Mouse (Mus musculus) limb, embryonic 10.5 days (tissue): ENCODE measurements at regions not wholly inside any gene's neighbourhood (a gene's known extent, or its start where the extent isn't known, plus 50 kb on each side); places are given as distances from the start of the nearest gene placed in this dataset.

ENCODE experiments used
- DNase-seq: peaks from one replicate; pipeline ENCODE4 v3.0.0-alpha.2; 2017; ENCODE audit warnings: low spot score
- H3K27ac ChIP-seq: fragments of 300-500 bp; sonication (generic); 2 replicates; pipeline ENCODE4 v1.5.1; 2016; ENCODE audit warnings: mild to moderate bottlenecking
- H3K27me3 ChIP-seq: fragments of 300-500 bp; sonication (generic); 2 replicates; pipeline ENCODE4 v1.6.1; 2016; ENCODE audit warnings: low read depth, mild to moderate bottlenecking; ENCODE audit not compliant: poor library complexity, severe bottlenecking
- H3K36me3 ChIP-seq: fragments of 300-500 bp; sonication (generic); 2 replicates; pipeline ENCODE4 v1.6.1; 2016; ENCODE audit warnings: mild to moderate bottlenecking, moderate library complexity
- H3K4me1 ChIP-seq: fragments of 300-500 bp; sonication (generic); 2 replicates; pipeline ENCODE4 v1.6.1; 2016
- H3K4me3 ChIP-seq: fragments of 300-500 bp; sonication (generic); 2 replicates; pipeline ENCODE4 v1.5.1; 2016; ENCODE audit warnings: mild to moderate bottlenecking, moderate library complexity
- H3K9me3 ChIP-seq: fragments of 300-500 bp; sonication (generic); replicated peaks from 2 replicates; pipeline ENCODE4 v1.6.1; 2016; ENCODE audit warnings: mild to moderate bottlenecking
- WGBS: fragments of 180-500 bp; shearing (Covaris S2); methylation state at CpG from one replicate; pipeline ENCODE4 v1.1.7; 2016; 5-methylcytosine and 5-hydroxymethylcytosine counted together

DNA sequence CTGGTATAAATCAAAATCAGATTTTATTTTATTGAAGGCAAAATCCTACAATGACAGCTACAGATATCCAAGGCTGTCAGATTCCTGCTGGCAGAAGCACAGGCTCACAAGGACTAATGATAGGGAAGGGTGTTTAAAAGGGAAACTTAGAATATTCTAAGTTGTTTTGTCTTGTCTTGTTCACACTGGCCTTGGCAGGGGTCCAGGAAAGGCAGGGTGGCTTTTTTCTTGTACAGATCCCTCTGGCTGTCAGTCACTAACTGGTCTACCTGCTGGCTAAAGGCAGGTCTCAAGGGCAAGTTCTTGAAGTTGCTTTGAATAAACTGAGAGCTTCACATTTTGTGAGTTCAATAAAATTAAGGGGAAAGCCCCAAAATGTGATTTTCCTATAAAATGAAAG is 465.3 kb downstream of the Lrig3 start:
- no peaks in the 10 kb centered on the region for H3K36me3 ChIP-seq
- H3K9me3 ChIP-seq = no peaks in the 10 kb centered on the region
- no peak overlapping the region for H3K4me3 ChIP-seq
- no peaks in the 10 kb centered on the region for H3K4me1 ChIP-seq
- no peak for DNase-seq
- H3K27ac ChIP-seq = no peak overlapping the region
- H3K27me3 ChIP-seq = no peaks in the 10 kb centered on the region

DNA sequence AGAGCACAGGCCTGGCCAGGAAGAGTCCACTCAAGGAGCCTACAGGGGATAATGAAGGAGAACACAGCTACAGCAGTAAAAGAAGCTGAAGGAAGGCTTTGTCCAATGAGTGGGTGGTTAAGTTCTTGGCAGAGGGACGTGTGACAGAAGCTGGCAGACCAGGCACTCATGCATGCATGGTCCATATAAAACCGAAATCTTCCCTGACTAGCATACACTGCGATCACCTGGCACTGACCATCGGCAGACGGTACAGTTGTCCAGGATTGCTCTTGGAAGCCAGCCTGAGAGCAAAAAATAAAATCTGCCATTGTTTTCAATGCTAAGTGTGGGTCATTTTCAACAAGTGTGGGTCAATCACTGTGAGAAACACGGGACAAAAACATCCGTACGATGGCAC is 464.4 kb downstream of the Lrig3 start:
- no peak overlapping the region for H3K27ac ChIP-seq
- H3K36me3 ChIP-seq = no peaks in the 10 kb centered on the region
- H3K27me3 ChIP-seq = no peaks in the 10 kb centered on the region
- WGBS = 91% methylated on average over 8 of the region's 8 CpGs
- H3K4me1 ChIP-seq = no peaks in the 10 kb centered on the region
- no peak for DNase-seq
- H3K9me3 ChIP-seq = no peaks in the 10 kb centered on the region
- H3K4me3 ChIP-seq = no peak overlapping the region

DNA sequence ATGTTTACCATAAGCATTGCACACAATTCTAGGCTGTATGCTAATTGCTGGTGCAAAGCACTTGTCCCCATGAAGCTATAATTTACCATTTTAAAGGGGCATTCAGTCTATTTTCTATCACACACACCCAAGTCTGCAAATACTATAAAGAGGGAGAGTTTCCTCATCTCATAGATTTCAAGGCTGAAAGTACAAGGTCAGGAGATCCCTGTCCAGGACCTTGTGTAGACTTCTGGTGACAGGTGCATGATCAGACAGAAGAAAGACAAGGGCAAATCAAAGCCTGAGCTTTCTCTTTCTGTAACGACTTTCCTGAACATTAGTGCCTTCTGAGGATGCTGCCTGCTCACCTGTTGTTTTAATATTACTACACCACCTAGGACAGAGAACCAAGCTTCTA is 463.5 kb downstream of the Lrig3 start:
- H3K9me3 ChIP-seq = no peaks in the 10 kb centered on the region
- 79% methylated on average over 1 of the region's 1 CpGs for WGBS
- H3K4me3 ChIP-seq = no peak overlapping the region
- H3K27ac ChIP-seq = no peak overlapping the region
- H3K36me3 ChIP-seq = no peaks in the 10 kb centered on the region
- no peaks in the 10 kb centered on the region for H3K4me1 ChIP-seq
- DNase-seq = no peak
- H3K27me3 ChIP-seq = no peaks in the 10 kb centered on the region

DNA sequence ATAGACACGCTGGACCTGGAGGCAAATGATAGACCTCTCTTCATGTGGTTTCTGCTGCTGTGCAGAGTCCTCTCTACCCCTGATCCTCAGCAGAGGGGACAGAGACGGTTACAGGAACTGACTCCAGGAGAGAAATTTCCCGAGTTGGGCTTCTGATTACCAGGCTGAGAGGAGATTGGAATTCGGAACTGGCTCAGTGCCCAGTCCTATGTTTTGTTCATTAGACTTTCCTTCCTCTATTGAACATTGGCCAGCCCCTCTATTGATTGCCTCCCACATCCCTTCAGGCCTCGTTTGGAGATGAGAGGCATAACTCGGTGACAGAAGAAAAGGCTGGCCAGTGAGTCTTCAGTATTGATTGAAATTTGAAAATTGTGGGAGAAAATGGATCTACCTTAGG is 456.1 kb downstream of the Lrig3 start:
- no peak for DNase-seq
- WGBS = 80% methylated on average over 6 of the region's 6 CpGs
- H3K27me3 ChIP-seq = no peaks in the 10 kb centered on the region
- H3K27ac ChIP-seq = no peak overlapping the region
- no peaks in the 10 kb centered on the region for H3K36me3 ChIP-seq
- H3K4me3 ChIP-seq = no peak overlapping the region
- no peaks in the 10 kb centered on the region for H3K4me1 ChIP-seq
- no peaks in the 10 kb centered on the region for H3K9me3 ChIP-seq

DNA sequence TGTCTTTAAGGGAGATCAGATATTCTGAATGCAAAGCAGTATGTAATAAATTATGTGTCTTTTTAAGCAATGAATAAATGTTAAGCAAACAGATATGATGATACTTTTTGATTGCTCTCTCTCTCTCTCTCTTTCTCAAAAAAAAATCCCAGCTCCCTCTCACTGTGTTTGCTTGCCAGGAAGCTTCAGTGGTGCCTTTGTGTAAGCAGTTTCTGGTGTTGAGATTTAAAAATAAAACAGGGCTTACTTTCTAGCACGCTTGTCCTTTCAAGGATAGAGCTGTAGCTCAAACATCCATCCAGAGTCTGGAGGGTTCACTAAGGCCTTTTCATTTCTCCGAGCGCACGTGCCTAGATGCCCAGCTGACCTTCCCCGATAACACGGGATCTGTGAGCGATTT is 447.8 kb downstream of the Lrig3 start:
- H3K36me3 ChIP-seq = no peaks in the 10 kb centered on the region
- no peak overlapping the region for H3K27ac ChIP-seq
- H3K4me1 ChIP-seq = 0 out of 2 replicates have a peak, but pooled peaks cover 3% of the 10 kb centered on the region
- WGBS = 44% methylated on average over 7 of the region's 7 CpGs
- H3K4me3 ChIP-seq = no peak overlapping the region
- H3K27me3 ChIP-seq = no peaks in the 10 kb centered on the region
- DNase-seq = no peak
- no peaks in the 10 kb centered on the region for H3K9me3 ChIP-seq

DNA sequence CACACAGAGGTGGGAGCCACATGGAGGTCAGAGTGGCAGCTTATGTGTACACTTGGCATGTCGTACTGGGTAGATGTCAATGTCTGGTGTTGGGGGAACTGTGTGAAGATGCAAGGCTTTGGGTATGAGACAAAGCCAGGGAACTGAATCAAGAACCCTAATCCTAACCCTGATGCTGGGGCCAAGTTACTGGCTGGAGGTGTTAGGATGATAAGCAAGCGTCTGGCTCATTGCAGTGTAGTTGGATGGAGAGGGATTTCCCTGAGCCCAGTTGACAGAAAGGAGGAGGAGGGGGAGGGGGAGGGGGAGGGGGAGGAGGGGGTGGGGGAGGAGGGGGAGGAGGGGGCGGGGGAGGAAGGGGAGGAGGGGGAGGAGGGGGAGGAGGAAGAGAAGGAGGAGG is 426.3 kb downstream of the Lrig3 start:
- no peak overlapping the region for H3K4me3 ChIP-seq
- H3K9me3 ChIP-seq = no peaks in the 10 kb centered on the region
- no peak overlapping the region for H3K27ac ChIP-seq
- no peaks in the 10 kb centered on the region for H3K4me1 ChIP-seq
- no peaks in the 10 kb centered on the region for H3K36me3 ChIP-seq
- no peaks in the 10 kb centered on the region for H3K27me3 ChIP-seq
- WGBS = 98% methylated on average over 2 of the region's 3 CpGs
- no peak for DNase-seq

DNA sequence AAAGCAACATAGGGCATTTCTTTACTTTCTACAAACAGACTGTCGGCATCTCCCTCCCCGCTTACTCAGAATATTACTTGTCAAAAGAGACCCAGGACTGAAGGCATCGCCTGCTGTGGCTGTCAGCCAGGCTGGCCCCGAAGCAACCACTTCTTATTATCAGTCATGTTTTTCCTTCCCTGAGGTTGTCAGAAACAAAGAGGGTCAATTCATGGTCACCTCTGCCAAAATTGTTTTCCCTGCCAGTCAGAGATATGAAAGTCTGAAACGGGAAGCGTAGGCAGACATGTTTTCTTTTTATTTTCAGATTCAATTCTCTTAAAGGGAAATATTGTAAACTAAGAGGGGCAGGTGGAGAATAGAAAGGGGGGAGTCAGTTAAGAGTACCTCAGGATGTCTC is 425.8 kb downstream of the Lrig3 start:
- Histone ChIP-seq H3K36me3 (no peaks in the 10 kb centered on the region), H3K9me3 (no peaks in the 10 kb centered on the region), H3K4me1 (no peaks in the 10 kb centered on the region), H3K27ac (no peak overlapping the region), H3K4me3 (no peak overlapping the region), H3K27me3 (no peaks in the 10 kb centered on the region)
- 93% methylated on average over 6 of the region's 6 CpGs for WGBS
- DNase-seq = no peak

DNA sequence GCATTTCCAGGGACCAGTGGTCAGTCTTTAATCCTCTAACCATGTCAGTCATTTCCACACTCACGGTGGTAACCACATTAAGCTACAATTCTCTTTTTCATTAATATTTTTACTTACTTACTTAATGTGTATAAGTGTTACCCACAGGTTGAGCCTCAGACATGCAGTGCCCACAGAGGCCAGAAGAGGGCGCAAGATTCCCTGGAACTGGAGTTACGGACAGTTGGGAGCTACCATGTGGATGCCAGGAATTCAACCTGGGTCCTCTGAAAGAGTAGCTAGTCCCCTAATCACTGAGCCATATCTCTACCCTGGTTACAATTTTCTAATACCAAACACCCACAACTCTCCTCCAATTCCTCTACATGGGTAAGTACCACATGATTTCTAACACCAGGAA is 420.5 kb downstream of the Lrig3 start:
- Histone ChIP-seq H3K36me3 (no peaks in the 10 kb centered on the region), H3K27me3 (no peaks in the 10 kb centered on the region), H3K27ac (no peak overlapping the region), H3K4me1 (peaks cover 4% of the 10 kb centered on the region), H3K4me3 (no peak overlapping the region), H3K9me3 (no peaks in the 10 kb centered on the region)
- WGBS = 75% methylated on average over 3 of the region's 3 CpGs
- DNase-seq = no peak

DNA sequence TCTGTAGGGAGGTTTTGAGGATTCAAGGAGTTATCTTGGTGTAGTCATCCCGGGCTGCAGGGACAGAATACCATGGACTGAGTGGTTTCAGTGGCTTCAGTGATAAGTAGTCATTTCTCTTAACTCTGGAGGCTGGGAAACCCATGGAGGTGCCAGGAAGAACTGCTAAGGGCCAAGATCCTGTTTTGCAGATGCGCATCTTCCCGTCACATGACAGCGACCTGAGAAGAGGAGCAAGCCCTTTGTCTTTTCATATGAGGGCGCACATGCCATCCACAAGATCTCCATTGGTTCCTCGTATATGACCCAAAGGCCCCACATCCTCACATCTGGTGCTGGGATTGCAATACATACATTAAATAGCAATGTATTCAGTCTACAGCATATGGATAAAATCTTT is 419.7 kb downstream of the Lrig3 start:
- no peak for DNase-seq
- no peaks in the 10 kb centered on the region for H3K9me3 ChIP-seq

DNA sequence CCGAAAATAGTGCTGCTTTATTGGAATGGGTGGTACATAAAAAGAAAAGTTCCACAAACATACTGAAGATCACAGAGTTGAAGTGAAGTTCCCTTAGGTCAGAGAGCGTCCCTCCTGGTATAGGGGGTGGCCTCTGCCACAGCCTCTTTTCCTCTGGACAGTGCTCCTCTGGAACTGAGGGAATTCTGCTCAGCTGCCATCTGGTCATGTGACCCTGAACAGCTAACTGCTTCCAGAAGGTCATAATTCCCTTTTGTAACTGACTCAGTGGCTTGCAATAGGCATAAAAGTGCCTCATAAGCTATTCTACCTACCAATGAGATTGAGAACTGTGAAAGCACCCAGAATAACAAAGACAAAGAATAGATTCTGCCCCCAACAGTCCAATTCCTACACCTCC is 414.4 kb downstream of the Lrig3 start:
- H3K27ac ChIP-seq = no peak overlapping the region
- no peaks in the 10 kb centered on the region for H3K9me3 ChIP-seq
- H3K36me3 ChIP-seq = no peaks in the 10 kb centered on the region
- DNase-seq = peak; percentile 58
- H3K4me3 ChIP-seq = no peak overlapping the region
- WGBS = 62% methylated on average over 2 of the region's 2 CpGs
- H3K4me1 ChIP-seq = peaks cover 36% of the 10 kb centered on the region
- no peaks in the 10 kb centered on the region for H3K27me3 ChIP-seq

More for the DNA sequence above, 419.7 kb downstream of the Lrig3 start:
- H3K27ac ChIP-seq = no peak overlapping the region
- 91% methylated on average over 6 of the region's 6 CpGs for WGBS
- H3K36me3 ChIP-seq = no peaks in the 10 kb centered on the region
- no peaks in the 10 kb centered on the region for H3K27me3 ChIP-seq
- H3K4me3 ChIP-seq = no peak overlapping the region
- peaks cover 12% of the 10 kb centered on the region for H3K4me1 ChIP-seq

DNA sequence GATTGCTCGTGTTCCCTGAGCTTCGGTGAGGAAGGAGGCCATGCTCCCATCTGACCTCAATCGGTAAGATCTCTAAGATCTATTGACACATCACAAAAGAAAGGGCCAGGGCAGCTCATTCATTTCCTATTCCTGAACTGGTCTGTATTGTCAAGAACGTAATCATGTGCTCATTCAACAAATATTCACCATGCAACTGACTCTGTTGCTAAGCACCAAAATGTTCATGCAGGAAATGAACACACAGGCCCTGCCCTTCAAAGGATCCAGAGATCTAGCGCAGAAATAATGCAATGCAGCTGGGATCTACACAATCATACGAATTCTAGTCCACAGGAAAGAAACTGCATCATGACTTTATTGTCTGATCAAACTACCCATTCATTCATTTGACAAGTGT is 413.3 kb downstream of the Lrig3 start:
- Histone ChIP-seq H3K36me3 (no peaks in the 10 kb centered on the region), H3K9me3 (no peaks in the 10 kb centered on the region), H3K4me3 (no peak overlapping the region), H3K27ac (peak overlapping the region; percentile 33; the same call in 1 of the 2 replicates), H3K27me3 (no peaks in the 10 kb centered on the region), H3K4me1 (peaks cover 36% of the 10 kb centered on the region)
- 27% methylated on average over 6 of the region's 6 CpGs for WGBS
- peak; percentile 34 for DNase-seq

DNA sequence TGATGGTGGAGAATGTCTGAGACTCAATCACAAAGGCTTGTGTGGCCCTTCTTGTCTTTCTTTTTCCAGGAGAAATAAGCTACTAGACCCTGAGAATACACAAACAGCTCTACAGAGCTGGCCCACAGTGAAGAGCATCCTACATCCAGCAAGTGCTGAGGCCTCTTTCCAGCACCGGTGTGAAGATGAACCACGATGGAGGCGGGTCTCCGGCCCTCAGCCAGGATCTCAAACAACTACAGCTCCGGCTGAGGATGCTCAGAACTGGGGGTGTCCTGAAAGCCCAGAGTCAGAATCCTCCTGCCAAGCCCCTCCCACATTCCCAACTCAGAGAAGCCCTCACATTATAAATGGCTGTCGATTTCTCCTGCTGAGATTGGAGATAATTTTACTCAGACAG is 407.9 kb downstream of the Lrig3 start:
- no peaks in the 10 kb centered on the region for H3K36me3 ChIP-seq
- 85% methylated on average over 6 of the region's 6 CpGs for WGBS
- H3K4me3 ChIP-seq = no peak overlapping the region
- peaks cover 12% of the 10 kb centered on the region for H3K4me1 ChIP-seq
- 0 out of 2 replicates have a peak overlapping the region, but pooled peaks have one; percentile 8 for H3K27ac ChIP-seq
- H3K9me3 ChIP-seq = no peaks in the 10 kb centered on the region
- no peak for DNase-seq
- no peaks in the 10 kb centered on the region for H3K27me3 ChIP-seq

DNA sequence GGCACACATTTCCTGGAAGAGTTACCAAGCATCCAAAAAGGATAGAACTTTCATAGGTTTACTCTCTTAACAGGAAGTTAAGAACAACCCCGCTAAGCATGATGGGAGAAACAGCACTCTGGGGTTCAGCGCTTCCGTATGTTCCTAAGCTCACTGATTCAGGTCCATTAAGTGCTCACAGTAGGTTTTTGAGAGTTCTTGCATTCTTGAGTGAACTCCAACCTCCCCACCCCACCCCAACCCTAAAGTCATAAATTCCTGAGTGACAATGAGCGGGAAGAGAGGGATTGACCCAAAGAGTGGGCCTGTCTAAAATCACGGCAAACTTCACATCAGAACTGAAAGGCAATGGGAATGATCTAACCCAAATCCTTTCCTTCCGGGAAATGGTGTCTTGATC is 405.9 kb downstream of the Lrig3 start:
- 81% methylated on average over 6 of the region's 6 CpGs for WGBS
- Histone ChIP-seq H3K4me3 (no peak overlapping the region), H3K9me3 (no peaks in the 10 kb centered on the region), H3K27ac (no peak overlapping the region), H3K36me3 (no peaks in the 10 kb centered on the region), H3K27me3 (no peaks in the 10 kb centered on the region), H3K4me1 (peaks cover 6% of the 10 kb centered on the region; the same call in 1 of the 2 replicates)
- DNase-seq = no peak

DNA sequence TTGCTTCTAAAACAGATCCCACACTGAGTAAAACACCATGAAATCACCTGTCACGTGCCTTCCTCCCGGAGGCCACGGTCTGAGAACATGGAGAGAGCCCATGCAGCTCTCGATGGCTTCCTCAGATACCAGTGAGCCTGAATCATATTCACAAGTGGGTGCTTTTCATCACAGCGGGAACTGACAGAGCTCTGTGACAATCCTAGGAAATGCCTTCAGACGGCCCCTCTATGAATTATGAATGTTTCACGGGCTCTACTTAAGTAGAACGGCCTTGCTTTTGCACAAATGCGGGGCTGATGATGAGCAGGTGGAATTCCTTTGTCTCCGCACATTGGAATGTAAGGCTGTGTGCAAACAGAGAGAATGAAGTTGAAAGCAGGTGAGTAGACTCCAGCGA is 383.1 kb downstream of the Lrig3 start:
- WGBS = 93% methylated on average over 11 of the region's 11 CpGs
- Histone ChIP-seq H3K4me1 (no peaks in the 10 kb centered on the region), H3K27me3 (no peaks in the 10 kb centered on the region)

More for the DNA sequence above, 383.1 kb downstream of the Lrig3 start:
- H3K36me3 ChIP-seq = no peaks in the 10 kb centered on the region
- no peak for DNase-seq
- no peak overlapping the region for H3K27ac ChIP-seq
- H3K9me3 ChIP-seq = no peaks in the 10 kb centered on the region
- no peak overlapping the region for H3K4me3 ChIP-seq
